In genomic region chr9:70503015-70503603, GRCm38 (mm10) we compare ENCODE assay signal across 8 mouse cellular contexts. TPM values are rescaled to one million over a fixed set of nuclear protein-coding genes. Genes with fewer than 3 reads are reported as not detected.
A peak's percentile ranks its signal among the peaks of the same experiment; 100 is the strongest.
DNase-seq lines count a peak whose midpoint lies in the region; ATAC-seq and TF ChIP-seq lines count a peak whose summit lies in the region.

No protein-coding gene starts in this region.

- DNase-seq in adrenal gland, adult 8-10 months: peak; percentile 38
- DNase-seq in embryonic facial prominence, embryonic 14.5 days (ENCODE audit: low spot score): peak; percentile 41
- DNase-seq in kidney, postnatal 10 days: peak; percentile 84
- DNase-seq in lung, postnatal 10 days: peak; percentile 73
- DNase-seq in urinary bladder, postnatal 25 days (ENCODE audit: low spot score): peak; percentile 60

- peak overlapping the region; percentile 98 for H3K27ac ChIP-seq in embryonic facial prominence, embryonic 14.5 days (replicated peaks; ENCODE audit: low read depth, low read length)
- peak overlapping the region; percentile 99 for H3K27ac ChIP-seq in heart, embryonic 13.5 days (replicated peaks)
- peak overlapping the region; percentile 97 for H3K27ac ChIP-seq in olfactory bulb, adult 2 months (ENCODE audit: insufficient read depth, low read depth, low read length)

- H3K9me3 ChIP-seq in E14TG2a.4 (ENCODE audit: low read length): no peaks in the 10 kb centered on the region
- H3K9me3 ChIP-seq in embryonic facial prominence, embryonic 14.5 days (ENCODE audit: control insufficient read depth, low read length): no peaks in the 10 kb centered on the region
- no peaks in the 10 kb centered on the region for H3K9me3 ChIP-seq in heart, embryonic 13.5 days

- H3K4me1 ChIP-seq in E14TG2a.4 (replicated peaks; ENCODE audit: low read depth, low read length): peaks cover 42% of the 10 kb centered on the region
- H3K4me1 ChIP-seq in embryonic facial prominence, embryonic 14.5 days (ENCODE audit: control insufficient read depth, insufficient read depth, low read length): no peaks in the 10 kb centered on the region; the same call in 1 of the 2 replicates
- H3K4me1 ChIP-seq in heart, embryonic 13.5 days: peaks cover 27% of the 10 kb centered on the region
- H3K4me1 ChIP-seq in olfactory bulb, adult 2 months (ENCODE audit: control insufficient read depth, insufficient read depth, low read length): no peaks in the 10 kb centered on the region

- ATAC-seq in embryonic facial prominence, embryonic 14.5 days (ENCODE audit: low read depth): peak; percentile 89
- peak; percentile 89 for ATAC-seq in heart, embryonic 13.5 days (ENCODE audit: extremely low read depth, insufficient number of reproducible peaks, low FRiP score, low TSS enrichment)

- H3K4me3 ChIP-seq in E14TG2a.4 (replicated peaks; ENCODE audit: low read length): peak overlapping the region; percentile 90
- peak overlapping the region; percentile 95 for H3K4me3 ChIP-seq in embryonic facial prominence, embryonic 14.5 days (ENCODE audit: low read depth, low read length)
- peak overlapping the region; percentile 97 for H3K4me3 ChIP-seq in heart, embryonic 13.5 days
- H3K4me3 ChIP-seq in olfactory bulb, adult 2 months (ENCODE audit: insufficient read depth, low read depth, low read length): peak overlapping the region; percentile 100

- TF ChIP-seq POLR2A in olfactory bulb, adult 2 months (IDR thresholded peaks at IDR 0.05; ENCODE audit: insufficient read depth, low read depth, low read length): no peak

- WGBS in embryonic facial prominence, embryonic 14.5 days: 0% methylated on average over 34 of the region's 70 CpGs
- under 1% methylated on average over 48 of the region's 70 CpGs for WGBS in heart, embryonic 13.5 days
- under 1% methylated on average over 57 of the region's 70 CpGs for WGBS in olfactory bulb, adult 2 months

- no peak for TF ChIP-seq CTCF in E14TG2a.4 (conservative IDR thresholded peaks at IDR 0.05; ENCODE audit: low read length)
- no peak for TF ChIP-seq CTCF in olfactory bulb, adult 2 months (IDR thresholded peaks at IDR 0.05; ENCODE audit: insufficient read depth, low read depth, low read length)

- peak overlapping the region; percentile 97 for H3K9ac ChIP-seq in embryonic facial prominence, embryonic 14.5 days (ENCODE audit: low read depth, low read length)
- peak overlapping the region; percentile 99 for H3K9ac ChIP-seq in heart, embryonic 13.5 days

- peak overlapping the region; percentile 59 for H3K4me2 ChIP-seq in embryonic facial prominence, embryonic 14.5 days (ENCODE audit: low read depth, low read length)
- peak overlapping the region; percentile 81 for H3K4me2 ChIP-seq in heart, embryonic 13.5 days

- H3K36me3 ChIP-seq in E14TG2a.4 (ENCODE audit: insufficient read depth, low read length): peaks cover 12% of the 10 kb centered on the region
- 0 out of 2 replicates have a peak, but pooled peaks cover 4% of the 10 kb centered on the region for H3K36me3 ChIP-seq in embryonic facial prominence, embryonic 14.5 days (ENCODE audit: control insufficient read depth, insufficient read depth, low read length)
- H3K36me3 ChIP-seq in heart, embryonic 13.5 days: peaks cover 22% of the 10 kb centered on the region

- peaks cover 8% of the 10 kb centered on the region for H3K27me3 ChIP-seq in E14TG2a.4 (ENCODE audit: insufficient read depth, low read length)
- no peaks in the 10 kb centered on the region for H3K27me3 ChIP-seq in embryonic facial prominence, embryonic 14.5 days (replicated peaks; ENCODE audit: control insufficient read depth, insufficient read depth, low read length)
- H3K27me3 ChIP-seq in heart, embryonic 13.5 days (replicated peaks): peaks cover 9% of the 10 kb centered on the region; the same call in 1 of the 2 replicates

RNA-seq across cellular contexts. Expression of gene Rnf111, which starts 0.4 kb away (rescaled TPM):
- 10 to 100 TPM; 33.2 to 51.8 (median 38.6) TPM for total RNA-seq in adrenal gland, adult 8-10 months (2022)
- 24.6 and 25.7 TPM in 2 replicates for polyA plus RNA-seq in embryonic facial prominence, embryonic 14.5 days (2014; fragmentation: Nextera tagmentation; extraction: Ambion mirVana)
- 20.8 and 21.6 TPM in 2 replicates for polyA plus RNA-seq in heart, embryonic 13.5 days (2015; fragmentation: Nextera tagmentation; extraction: Ambion mirVana)
- not detected in 2 replicates for polyA plus RNA-seq in olfactory bulb, adult 2 months (2012; ENCODE audit: insufficient read depth, insufficient read length, low replicate concordance, missing spikeins)

RNA-seq across cellular contexts. Expression of gene Sltm, which starts 39.4 kb away (rescaled TPM):
- total RNA-seq in adrenal gland, adult 8-10 months (2022): 10 to 100 TPM; 25.6 to 66.3 (median 38.4) TPM
- polyA plus RNA-seq in embryonic facial prominence, embryonic 14.5 days (2014; fragmentation: Nextera tagmentation; extraction: Ambion mirVana): 39.8 and 41.5 TPM in 2 replicates
- polyA plus RNA-seq in heart, embryonic 13.5 days (2015; fragmentation: Nextera tagmentation; extraction: Ambion mirVana): 29.2 and 32.8 TPM in 2 replicates
- 142 and 201 TPM in 2 replicates for polyA plus RNA-seq in olfactory bulb, adult 2 months (2012; ENCODE audit: insufficient read depth, insufficient read length, low replicate concordance, missing spikeins)

Comparison
In these comparisons a context has a peak if more than half of its experiments do, and no peak if none do; other contexts are left out.
1. Peak in every context shown above with its lines: DNase-seq, ATAC-seq, H3K4me3 ChIP-seq and H3K27ac ChIP-seq.